Mouse (Mus musculus): ENCODE data around the gene Lrrc75a.

DNA sequence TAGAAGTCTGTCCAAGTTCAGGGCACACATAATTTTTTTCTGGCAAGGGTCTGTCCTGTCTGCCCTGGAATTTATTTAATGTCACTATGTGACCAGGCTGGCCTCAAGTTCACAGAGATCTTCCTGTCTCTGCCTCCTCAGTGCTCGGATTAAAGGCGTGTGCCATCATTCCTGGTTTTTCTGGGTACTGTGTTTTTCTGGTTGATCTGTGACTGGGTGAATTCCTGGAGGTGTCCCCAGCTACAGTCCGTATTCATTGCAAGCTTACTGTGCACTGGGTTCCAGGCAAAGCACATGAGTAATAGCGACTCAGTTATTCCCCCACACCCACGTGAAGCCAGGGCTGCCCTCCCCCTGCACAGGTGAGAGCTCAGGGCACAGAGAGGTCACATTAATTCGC is 38.0 kb downstream of the Lrrc75a start:
- no peak for TF ChIP-seq POLR2A (IDR thresholded peaks at IDR 0.05; ENCODE audit: control insufficient read depth, extremely low read depth, insufficient read depth, low read length, poor library complexity)
- no peak for TF ChIP-seq CTCF (IDR thresholded peaks at IDR 0.05; ENCODE audit: borderline replicate concordance, control insufficient read depth, extremely low read depth, insufficient read depth, low read length, poor library complexity)
